Mouse (Mus musculus): ENCODE data around the gene Trub2.

DNA sequence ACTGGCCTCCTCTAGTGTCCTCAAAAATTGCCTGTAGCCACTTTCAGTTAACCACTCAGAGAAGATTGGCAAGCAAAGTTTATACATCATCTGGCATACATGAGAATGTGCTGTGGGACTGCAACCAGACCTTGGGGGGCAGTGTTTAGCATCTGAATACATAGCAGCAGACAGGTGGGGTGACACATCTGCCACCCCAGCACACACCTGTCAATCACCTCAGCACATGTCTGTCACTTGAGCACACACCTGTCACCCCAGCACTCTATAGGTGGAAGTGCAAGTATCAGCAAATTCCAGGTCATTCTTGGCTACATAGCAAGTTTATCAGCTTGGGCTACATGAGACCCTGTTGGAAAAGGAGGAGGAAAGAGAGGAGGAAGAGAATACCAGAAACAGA lies 32.6 kb downstream of the Trub2 start:
- TF ChIP-seq POLR2A (IDR thresholded peaks at IDR 0.05; ENCODE audit: borderline replicate concordance, control insufficient read depth, low read depth, low read length) (no peak), CTCF (IDR thresholded peaks at IDR 0.05; ENCODE audit: control insufficient read depth, insufficient read depth, low read length) (no peak)
